Mouse (Mus musculus) thymus, adult 2 months (tissue): ENCODE data around the gene Cep250.

Source experiments
- CTCF ChIP-seq: fragments of 200-500 bp; IDR thresholded peaks from 2 replicates; pipeline ENCODE4 v1.5.1; 2012; ENCODE audit warnings: mild to moderate bottlenecking, control low read depth, low read length, moderate library complexity, borderline replicate concordance; ENCODE audit not compliant: control insufficient read depth, poor library complexity, insufficient read depth; ENCODE audit errors: extremely low read depth
- POLR2A ChIP-seq: fragments of 200-500 bp; IDR thresholded peaks from 2 replicates; pipeline ENCODE4 v1.6.1; 2012; ENCODE audit warnings: mild to moderate bottlenecking, low read length, control low read depth, moderate library complexity; ENCODE audit not compliant: control insufficient read depth, poor library complexity, insufficient read depth; ENCODE audit errors: extremely low read depth

GRCm38 (mm10) chr2:155974087-155974731 lies 18.0 kb downstream of the Cep250 start:
- TF ChIP-seq POLR2A (no peak), CTCF (peak; percentile 60; the same call in 1 of the 2 replicates)
